Mouse (Mus musculus): ENCODE measurements around the gene Slc8b1. TPM values are rescaled to one million over a fixed set of nuclear protein-coding genes. Genes with fewer than 3 reads are reported as not detected.

Gene Slc8b1
- 10 to 100 TPM in 1 of 3 experiments, 1 to 10 TPM in 2; 6.1 to 14.5 (median 7.3) TPM for polyA plus RNA-seq (2017; shearing (Covaris generic))

GRCm38 (mm10) chr5:120510982-120511642, at the start of gene Slc8b1:
Gene Slc8b1, plus strand, starts transcription at chr5:120511168.
- ATAC-seq = peak; percentile 99

DNA sequence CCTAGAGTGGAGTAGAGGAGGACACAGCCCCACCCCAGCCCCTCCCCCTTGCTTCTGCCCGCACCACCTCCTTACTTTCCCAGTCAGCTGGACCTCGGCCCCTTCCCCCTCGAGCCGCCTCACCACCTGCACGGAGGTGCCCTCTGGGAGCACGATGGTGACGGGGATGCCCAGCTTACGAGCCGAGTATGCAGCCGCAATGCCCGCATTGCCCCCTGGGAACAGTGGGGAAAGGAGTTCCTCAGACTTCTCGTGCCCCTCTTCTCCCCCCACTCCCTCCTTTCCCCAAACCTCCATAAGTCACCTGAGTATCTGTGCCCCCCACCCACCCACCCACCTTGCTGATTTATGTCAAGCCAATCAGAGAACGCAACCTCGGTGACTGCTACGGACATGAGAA, 49.1 kb upstream of the Slc8b1 start:
- no peak for ATAC-seq

DNA sequence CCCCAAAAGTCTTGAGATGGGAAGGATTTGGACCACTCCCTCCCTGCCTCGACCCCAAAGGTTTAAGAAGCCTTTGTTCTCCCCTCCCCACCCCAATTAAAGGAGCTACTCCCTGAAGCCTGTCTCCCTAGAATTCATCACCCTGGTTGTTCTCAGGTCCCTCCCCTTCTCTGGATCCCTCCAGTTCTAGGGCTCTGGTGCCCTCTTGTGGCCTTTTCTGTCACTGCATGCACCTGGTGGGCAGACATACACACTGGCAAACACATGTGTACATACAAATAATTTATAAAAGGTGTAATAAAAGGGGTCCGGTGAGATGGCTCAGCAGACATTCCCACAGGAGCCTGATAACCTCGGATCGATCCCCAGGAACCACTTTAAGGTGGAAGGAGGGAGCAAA, 46.6 kb upstream of the Slc8b1 start:
- ATAC-seq = no peak

- no peak for ATAC-seq
Measured at GRCm38 (mm10) chr5:120465062-120465461, 45.9 kb upstream of the Slc8b1 start.

DNA sequence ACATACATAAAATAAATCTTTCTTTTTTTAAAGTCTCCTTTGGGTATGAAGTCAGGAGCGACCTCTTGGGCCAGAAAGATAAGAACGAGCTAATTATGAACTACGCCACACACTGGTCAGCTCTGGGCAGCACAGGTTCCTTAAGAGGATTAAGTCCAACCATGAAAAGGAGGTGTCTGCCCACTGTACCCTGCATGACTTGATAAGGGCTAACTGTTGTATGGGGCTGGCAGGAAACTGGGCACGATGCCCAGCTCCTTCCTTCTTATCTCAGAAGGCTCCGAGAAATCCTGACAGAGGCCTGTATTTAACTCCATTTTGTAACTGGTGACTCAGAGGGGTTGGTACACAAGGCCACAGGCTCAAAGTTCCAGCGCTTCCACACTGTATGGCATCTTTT, 45.1 kb upstream of the Slc8b1 start:
- no peak for ATAC-seq

DNA sequence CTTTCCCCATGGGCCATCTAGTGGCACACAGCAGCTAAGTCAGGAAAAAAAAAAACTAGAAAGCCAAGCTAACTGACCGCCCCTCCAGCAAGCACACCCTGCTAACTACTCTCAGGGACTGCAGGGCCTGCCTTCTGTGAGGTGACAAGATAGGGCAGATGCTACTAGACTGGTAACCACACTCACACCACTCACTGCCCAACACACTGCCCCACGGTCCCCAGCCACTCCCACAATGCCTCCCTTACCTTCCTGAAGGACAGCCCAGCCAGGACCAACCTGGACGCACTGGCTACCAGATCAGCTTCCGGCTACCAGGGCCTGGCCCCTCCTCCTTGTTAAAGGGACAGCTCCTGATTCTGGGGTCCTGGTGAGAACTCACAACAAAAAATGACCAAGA, 43.9 kb upstream of the Slc8b1 start:
- no peak for ATAC-seq

DNA sequence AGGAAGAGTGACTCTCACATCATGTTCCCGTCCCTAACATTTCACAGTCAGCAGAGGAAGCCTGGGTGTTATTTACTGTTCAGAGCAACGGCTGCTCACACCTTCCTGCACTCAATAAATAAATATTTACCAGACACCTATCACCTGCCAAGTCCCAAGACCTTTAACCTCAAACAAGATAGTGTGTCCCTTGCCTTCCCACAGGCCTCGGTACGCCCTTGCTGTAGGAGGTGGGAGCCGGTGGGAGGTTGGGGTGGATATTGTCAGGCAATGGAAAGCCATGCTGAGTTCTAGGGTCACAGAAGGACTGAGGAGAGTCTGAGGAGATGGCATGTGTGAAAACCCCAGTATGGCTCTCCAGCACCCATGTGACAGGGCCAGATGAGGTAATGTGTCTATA, 42.6 kb upstream of the Slc8b1 start:
- no peak for ATAC-seq

GRCm38 (mm10) chr5:120468830-120469229, 42.1 kb upstream of the Slc8b1 start:
- no peak for ATAC-seq

GRCm38 (mm10) chr5:120471538-120471937, 39.4 kb upstream of the Slc8b1 start:
- no peak for ATAC-seq

DNA sequence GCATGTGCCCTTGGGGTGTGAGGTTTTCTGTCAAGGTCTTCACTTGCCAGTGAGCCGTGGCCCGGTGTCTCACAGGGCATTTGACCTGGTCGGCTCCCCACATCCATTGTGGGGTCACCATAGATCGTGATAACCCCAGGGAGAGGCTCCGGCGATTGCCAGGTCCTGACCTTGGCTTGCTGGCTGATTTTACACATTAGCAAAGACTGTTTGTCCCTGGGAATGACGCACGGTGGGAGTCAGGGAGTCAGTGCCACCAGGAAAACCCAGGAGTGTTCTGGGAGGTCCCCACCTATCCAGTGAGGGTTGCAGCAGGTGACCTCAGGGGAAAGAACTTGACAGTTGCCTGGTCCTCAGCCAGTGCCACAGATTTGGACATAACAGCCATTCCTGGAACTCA, 38.2 kb upstream of the Slc8b1 start, which contains the start of gene Sdsl:
Sdsl (minus strand) TSS at position 41 of the 400 bp plus-strand sequence.
- no peak for ATAC-seq

- ATAC-seq = no peak
Measured at GRCm38 (mm10) chr5:120473361-120473760, 37.6 kb upstream of the Slc8b1 start.

DNA sequence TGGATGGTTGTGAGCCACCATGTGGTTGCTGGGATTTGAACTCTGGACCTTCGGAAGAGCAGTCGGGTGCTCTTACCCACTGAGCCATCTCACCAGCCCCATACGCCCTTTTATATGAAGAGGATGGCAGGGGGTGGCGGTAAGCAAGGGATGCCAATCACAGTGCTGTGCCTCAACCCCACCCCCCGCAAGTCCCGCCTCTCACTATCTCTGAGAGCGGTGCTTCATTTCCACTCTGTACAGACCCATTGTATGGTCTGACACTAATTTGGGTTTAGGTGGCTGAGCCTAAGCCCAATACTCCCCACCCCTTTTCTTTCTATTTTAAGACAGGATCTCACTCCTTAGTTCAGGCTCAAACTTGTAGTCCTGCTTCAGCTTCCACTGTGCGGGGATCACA, 35.1 kb upstream of the Slc8b1 start:
- no peak for ATAC-seq

GRCm38 (mm10) chr5:120476296-120476695, 34.7 kb upstream of the Slc8b1 start, which contains the start of gene Sds:
Gene Sds, plus strand, starts transcription at chr5:120476526.
- no peak for ATAC-seq

GRCm38 (mm10) chr5:120477993-120478392, 33.0 kb upstream of the Slc8b1 start:
- ATAC-seq = no peak

GRCm38 (mm10) chr5:120479538-120479937, 31.4 kb upstream of the Slc8b1 start:
- no peak for ATAC-seq

DNA sequence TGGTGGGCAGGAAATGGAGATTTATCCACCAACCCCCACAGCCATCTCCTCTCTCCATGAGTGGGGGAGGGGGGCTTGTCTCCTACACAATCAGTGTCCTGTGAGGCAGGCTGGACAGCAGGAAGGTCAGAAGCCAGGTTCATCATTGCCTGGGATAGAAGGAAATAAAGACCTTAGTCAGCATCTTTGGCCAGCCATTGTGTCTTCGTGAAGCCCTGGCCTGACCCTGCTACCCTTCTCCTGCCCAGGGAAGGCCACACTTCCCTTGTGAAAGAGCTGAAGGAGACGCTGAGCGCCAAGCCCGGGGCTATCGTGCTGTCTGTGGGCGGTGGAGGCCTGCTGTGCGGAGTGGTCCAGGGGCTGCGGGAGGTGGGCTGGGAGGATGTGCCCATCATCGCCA, 29.8 kb upstream of the Slc8b1 start:
- ATAC-seq = no peak

DNA sequence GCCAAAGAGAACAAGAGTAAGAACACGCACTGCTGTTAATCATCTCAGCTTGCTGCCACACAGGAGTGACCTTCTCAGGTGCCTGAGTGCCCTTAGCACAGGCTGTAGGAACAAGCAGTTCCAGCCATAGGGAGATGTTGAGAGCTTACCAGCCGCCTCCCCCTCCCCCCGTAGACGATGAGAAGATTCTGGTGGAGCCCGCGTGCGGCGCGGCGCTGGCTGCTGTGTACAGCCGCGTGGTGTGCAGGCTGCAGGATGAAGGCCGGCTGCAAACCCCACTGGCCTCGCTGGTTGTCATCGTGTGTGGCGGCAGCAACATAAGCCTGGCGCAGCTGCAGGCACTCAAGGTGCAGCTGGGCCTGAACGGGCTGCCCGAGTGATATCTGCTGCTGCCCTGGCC, 27.6 kb upstream of the Slc8b1 start:
- no peak for ATAC-seq

GRCm38 (mm10) chr5:120487844-120488243, 23.1 kb upstream of the Slc8b1 start:
- ATAC-seq = no peak

DNA sequence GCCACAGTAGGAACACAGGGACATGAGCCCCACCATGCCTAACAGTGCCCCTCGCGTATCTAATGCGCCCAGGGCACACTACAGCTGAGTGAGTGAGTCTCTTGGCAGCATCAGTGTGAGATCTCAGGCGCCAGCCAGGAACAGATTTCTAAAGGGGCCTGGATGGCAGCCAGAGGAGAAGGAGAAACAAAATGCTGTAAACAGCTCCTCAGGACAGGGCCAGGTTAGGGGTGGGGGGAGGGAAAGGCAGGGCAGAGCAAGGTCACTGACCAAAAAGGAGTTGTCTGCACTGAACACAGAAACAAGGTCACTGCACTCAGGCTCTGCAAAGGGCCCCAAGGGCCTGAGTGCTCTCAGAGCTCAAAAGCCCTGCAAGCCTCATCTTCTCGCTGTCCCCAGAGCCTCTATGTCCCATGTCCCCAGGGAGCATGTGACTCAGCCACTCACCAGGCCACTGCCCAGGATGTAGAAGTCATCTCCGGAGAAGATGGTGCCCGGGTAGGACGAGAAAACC, 20.2 kb upstream of the Slc8b1 start:
- ATAC-seq = no peak

DNA sequence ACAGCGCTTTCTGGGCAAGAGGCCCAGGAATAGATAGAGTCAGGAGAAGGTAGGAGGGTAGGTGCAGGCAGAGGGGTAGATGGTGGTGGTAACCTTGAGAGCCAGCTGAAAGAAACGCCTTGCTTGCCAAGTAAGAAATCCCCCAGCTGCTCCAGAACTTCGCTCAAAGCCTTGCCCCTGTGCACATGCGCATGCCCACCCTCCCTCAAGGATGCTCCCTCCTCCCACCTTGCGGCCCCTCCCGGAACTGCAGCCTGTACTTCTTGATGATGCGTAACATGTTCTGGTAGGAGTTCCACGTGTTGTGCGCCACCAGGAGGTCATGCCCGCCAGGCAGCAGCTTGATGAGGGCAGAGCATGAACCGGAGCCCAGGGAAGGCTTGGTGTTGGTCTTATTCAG, 18.5 kb upstream of the Slc8b1 start:
- ATAC-seq = no peak

DNA sequence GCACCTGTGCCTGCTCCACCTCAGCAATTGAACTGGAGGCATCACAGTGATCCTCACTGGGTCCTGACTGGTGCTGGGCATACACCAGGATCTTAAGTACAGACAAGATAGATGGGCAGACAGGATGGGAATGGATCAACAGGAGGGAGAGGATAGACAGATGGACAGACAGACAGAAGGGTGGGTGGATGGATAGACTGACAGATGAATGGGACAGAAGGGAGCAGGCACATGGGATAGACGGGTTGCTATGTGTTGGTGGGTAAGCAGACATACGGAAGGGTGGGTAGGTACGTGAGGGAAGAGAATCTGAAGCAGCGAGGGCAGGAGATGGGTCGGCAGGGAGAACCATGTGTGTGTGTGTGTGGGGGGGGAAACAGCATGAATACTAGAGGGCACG, 17.5 kb upstream of the Slc8b1 start:
- no peak for ATAC-seq

DNA sequence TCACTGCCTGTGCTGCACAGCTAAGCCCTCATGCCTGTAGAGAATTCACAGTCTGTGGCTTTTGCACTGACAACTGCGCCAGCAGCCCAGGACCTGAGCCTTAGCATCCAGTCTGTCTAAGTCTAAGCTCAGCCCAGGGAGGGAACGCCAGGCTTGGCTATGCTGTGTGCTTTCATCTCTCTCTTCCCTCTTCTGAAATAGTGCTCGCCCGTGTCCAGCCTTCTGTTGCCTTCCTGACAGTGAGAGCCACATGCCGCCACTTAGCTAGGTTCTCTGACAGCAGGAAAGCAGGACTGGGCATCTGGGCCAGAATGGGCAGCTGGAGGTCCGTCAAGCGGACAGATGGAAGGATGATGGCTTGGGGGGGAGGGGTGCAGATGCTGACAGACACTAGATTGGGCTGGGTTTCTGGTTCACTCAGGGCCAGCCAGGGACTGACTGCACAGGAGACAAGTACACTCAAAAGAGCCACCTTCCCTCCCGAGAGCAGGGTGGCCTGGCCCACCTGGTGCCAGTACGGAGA, 17.0 kb upstream of the Slc8b1 start:
- ATAC-seq = no peak

GRCm38 (mm10) chr5:120495064-120495702, 15.8 kb upstream of the Slc8b1 start:
- ATAC-seq = no peak

DNA sequence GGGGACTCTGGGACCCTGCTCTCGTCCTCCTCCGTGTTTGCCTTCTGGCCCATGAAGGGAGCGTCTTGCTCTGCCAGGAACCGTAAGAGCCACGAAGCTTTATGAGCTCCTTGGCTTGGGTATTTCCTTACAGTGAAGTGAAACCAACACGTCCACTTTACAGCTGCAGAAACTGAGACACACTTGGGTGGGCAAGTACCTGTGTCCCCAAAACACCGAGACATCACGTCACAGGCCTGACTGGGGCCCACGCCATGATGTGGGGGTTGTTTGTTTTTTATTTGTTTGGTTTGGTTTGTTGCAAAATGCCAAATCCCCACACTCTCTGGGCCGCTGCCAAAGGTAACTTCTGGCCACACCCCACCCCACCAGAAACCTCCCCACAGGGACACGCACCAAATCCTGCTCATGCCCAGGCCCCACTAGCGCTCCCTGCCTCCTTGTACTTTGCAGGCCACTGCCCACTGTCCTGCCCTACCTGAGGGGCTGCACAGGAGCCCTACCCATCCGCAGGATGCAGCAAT, 15.2 kb upstream of the Slc8b1 start:
- no peak for ATAC-seq
